Mouse (Mus musculus) lung, postnatal 36 days (tissue): ENCODE measurements around the gene Pik3ip1.
A peak's percentile ranks its signal among the peaks of the same experiment; 100 is the strongest.

ENCODE experiments used
- DNase-seq: peaks from one replicate; pipeline ENCODE4 v3.0.0; 2022; ENCODE audit warnings: mixed read lengths

The Pik3ip1 gene

DNA sequence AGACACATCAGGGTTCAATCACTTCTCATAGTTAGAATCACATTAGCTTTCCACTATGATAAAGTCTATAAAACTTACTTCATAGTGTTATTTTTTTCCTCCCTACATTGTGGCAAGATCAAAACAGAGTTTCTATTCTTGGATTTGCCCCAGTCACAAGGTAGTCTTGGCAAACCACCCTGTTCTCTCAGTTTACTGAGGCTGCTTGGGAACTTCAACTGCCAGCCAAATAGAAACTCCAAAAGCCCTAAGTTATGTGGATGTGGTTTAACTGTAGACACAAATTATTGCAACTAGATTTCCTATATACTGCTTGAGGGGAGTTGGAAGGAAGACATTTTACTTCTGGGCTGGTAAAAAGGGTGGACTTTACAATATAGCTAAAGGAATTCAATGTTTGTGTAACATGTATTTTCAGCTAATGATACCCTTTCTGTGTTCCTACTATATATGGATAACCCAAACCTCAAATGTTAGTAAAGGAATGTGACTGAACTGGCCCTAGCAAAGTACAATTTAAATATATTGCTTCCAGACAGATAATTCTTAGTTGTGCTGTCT, at the start of gene Pik3ip1:
TSS of gene Pik3ip1 (plus strand) at position 511 of the 561 bp plus-strand sequence.
- no peak for DNase-seq

DNA sequence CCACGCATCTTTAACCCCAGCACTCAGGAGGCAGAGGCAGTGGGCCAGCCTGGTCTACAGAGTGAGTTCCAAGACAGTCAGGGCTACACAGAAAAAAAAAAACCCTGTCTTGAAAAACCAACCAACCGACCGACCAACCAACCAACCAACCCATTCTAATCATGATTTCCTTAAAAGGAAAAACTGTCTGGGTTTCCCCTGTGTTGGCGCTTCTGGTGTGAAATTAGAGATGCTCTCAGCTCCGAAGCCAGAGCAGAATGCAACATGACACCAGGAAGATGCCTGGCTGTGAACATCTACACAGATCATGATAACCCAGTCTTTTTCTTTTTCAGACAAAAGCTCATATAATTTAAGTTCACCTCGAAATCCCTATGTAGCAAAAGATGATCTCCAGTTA, 47.3 kb upstream of the Pik3ip1 start:
- DNase-seq, result no peak

DNA sequence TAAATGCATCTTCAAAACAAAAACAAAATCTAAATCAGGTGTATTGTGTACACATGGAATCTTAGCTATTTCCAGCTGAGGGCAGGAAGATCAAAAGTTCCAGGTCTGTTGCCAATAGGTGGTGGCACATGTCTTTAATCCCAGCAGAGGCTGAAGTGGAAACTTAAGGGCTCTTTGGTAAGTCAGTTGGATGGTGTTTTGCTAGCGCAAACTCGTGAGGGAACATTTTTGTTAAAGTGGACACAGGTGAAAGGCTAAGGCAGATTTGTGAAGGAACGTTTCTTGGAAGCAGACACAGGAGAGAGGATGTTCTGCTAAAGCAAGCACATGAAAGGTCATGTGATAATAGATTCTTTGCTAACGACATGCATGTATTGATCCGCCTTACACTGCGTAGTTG, 46.6 kb upstream of the Pik3ip1 start:
- peak; percentile 77 for DNase-seq

DNA sequence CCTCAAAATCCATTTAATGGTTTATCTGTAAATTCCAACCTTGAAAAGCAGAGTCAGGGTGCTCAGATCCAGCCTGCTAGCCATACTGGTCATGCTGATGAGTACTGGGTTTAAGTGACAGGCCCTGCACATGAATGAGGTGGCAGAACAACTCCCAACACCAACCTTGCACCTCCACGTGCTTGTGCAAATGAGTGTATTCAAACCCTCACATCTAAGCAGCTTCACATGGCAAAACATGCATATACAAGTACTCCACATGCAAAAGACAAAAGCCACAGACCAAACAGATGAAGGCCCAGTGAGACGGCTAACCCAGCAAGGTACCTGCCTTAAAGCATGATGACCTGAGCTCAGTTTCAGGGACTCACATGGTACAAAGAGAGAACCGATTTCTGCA, 44.3 kb upstream of the Pik3ip1 start:
- DNase-seq, result no peak

DNA sequence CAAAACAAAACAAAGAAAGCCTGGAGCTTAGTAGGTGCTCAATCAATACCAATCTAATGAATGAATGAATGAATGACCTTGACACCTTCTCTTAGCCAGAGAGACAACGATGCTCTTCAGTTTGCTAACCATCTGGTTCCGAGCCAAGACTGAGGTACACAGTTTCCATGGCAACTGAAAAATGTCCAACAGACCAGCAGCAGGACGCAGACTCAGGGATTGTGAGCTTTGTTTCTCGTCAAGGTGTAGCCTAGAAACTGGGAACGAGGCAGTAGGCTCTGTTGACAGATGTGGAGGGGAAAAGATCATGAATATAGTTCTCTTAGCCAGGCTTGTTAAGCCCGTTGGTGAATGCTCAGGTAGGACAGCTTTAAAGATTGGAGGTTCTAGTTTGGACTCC, 43.1 kb upstream of the Pik3ip1 start:
- no peak for DNase-seq

DNA sequence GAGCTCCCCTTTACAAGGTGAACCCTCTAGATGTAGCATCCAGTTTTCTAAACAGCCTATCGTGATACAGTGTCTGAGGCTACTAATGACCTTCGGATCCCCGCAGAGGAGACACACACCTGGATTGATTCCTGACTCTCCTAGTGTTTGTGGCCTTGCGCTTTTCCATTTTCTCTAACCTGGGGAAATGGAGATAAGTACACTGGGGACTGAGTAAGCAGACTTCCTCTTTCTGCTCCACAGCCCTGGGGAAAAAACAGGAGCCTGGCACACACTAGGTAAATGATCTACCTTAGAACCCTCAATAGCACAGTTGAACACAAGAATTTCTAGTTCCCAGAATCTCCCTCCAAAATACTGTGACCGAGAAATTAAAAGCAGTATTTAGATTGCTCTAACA, 42.3 kb upstream of the Pik3ip1 start:
- DNase-seq, result no peak

DNA sequence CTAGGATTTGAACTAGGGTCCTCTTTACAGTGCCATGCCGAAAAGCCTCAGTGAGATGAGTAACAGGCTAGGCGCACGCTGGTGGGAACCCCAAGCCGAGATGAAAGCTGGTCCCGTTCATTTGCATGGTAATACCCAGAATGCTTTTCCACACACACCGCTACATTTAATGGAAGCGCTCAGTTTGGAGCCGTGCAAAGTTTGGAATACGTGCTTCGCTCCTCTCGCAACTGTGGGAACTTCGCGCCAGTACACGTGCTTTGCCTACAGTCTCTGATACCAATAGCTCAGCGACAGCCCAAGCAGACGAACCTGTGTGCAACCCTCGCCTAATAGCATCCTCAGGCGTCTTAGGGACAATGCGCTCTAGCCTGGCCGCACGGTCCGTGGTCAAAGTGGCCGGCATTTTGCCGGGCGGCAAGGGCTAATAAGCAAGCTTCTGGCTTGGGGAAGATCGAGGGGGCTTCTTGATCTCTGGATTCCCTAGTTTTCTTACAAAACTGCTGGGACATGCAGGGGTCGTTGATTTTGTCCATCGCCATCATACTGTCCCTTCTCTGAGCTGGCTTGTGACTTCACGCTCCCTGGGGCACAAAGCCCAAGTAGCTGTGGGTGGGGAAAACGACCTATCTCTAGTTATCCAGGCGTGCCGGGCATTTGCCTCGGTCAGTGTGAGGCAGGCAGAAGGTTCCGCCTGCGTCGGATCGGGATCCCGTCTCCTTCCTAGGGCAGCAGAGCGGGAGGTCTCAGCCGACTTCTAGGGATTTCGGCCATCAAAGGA, 41.5 kb upstream of the Pik3ip1 start, which contains the start of gene Patz1:
TSS of gene Patz1 (plus strand) at position 354 of the 781 bp plus-strand sequence.
- DNase-seq, result peak; percentile 60

DNA sequence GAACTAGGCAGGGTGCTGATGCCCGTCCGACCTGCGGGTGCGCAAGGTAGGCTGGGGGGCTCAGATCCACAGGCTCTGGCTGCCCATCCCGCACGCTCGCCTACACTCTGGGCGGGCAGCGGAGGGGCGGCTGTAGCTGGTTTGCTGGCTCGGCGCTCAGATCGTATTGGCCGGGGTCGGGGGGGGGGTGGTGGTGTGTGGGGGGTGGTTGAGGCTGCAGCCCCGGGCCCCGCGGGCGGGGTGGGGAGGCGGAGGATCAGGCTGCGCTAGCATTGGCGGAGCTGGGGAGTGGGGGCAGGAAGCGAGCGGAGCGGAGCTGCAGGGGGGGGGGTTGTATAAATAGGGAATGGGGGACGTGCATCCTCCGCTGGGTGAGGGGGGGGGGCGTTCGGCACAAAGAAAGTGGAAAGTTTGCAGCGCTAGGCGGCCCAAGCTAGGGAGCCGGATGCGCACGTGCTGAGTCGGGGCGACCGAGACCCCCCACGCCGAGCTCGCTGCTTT, 40.8 kb upstream of the Pik3ip1 start:
- DNase-seq, result peak; percentile 77

DNA sequence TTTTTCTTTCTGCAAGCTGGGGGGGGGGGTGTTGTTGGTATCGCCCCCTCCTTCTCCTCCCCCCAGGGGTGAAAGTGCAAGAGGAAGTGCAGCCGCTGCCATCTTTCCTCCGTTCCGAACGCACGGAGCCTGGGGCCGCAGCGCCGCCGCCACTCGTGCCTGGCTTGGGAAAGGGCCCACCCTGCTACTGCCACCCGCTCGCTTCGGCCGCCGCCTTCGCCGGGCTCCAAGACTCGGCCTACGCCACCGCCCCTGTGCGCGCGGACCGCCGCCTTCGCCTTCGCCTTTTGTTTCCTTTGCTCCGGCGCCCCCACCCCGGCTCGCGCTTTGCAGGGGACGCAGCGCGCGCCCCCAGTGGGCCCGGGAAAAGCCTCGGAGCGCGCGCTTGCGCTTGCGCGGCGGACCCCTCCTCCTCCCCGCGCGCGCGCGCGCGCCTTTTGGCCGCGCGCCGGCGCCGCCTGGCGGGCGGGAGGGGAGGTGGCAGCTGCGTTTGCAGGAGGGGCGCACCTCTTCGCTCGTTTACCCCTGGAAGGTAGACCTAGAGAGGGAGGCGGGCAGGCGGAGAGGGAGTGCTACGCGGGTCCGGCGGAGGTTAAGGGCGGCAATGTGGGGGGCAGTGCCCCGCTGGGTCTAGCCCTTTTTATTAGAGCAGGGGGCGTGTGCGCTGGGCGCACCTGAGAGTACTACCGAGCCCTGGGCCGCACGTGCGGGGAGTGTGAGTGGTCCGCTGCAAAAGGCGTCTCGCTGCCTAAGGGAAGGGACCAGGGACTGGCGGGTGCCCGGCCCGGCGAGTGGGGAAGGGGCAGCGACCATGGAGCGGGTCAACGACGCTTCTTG, 40.2 kb upstream of the Pik3ip1 start:
- peak; percentile 86 for DNase-seq

DNA sequence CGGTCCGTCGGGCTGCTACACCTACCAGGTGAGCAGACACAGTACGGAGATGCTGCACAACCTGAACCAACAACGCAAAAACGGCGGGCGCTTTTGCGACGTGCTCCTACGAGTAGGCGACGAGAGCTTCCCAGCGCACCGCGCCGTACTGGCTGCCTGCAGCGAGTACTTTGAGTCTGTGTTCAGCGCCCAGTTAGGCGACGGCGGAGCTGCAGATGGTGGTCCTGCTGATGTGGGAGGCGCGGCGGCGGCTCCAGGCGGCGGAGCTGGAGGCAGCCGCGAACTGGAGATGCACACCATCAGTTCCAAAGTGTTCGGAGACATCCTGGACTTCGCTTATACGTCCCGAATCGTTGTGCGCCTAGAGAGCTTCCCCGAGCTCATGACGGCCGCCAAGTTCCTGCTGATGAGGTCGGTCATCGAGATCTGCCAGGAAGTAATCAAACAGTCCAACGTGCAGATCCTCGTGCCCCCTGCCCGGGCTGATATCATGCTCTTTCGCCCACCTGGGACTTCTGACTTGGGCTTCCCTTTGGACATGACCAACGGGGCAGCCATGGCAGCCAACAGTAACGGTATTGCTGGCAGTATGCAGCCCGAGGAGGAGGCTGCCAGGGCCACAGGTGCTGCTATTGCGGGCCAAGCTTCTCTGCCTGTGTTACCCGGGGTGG, 39.4 kb upstream of the Pik3ip1 start:
- DNase-seq, result peak; percentile 47

DNA sequence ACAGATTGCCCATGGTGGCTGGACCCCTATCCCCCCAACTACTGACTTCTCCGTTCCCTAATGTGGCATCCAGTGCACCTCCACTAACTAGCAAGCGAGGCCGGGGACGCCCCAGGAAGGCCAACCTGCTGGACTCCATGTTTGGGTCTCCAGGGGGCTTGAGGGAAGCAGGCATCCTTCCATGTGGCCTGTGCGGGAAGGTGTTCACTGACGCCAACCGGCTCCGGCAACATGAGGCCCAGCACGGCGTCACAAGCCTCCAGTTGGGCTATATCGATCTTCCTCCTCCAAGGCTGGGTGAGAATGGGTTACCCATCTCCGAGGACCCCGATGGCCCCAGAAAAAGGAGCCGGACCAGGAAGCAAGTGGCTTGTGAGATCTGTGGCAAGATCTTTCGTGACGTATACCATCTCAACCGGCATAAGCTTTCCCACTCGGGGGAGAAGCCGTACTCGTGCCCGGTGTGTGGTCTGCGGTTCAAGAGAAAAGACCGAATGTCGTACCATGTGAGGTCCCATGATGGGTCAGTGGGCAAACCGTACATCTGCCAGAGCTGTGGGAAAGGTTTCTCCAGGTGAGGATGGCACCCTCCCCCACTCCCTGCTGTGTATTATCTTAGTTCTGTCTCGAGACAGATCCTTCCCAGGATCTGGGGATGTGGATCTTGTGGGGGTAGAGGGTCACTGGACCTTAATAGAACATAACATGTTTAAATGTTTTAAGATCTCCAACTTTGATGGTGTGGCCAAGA, 38.7 kb upstream of the Pik3ip1 start:
- no peak for DNase-seq

DNA sequence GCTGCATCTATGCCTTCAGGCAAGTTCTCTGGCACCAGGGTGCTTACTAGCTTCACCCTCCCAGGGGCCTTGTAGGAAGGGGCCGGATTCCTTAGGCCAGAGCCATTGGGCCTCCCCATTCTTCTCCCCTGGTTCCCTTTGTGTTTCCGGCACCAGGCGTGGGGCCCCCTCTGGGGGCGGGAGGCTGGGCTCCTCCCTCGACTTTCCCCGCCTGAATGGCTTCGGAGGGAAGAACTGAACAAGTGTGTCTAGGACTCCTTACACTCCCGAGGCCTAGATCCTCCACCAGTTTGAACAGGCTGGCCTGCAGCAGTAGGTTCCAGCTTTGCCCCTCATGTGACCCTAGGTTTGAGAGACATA, 38.2 kb upstream of the Pik3ip1 start:
- peak; percentile 56 for DNase-seq

DNA sequence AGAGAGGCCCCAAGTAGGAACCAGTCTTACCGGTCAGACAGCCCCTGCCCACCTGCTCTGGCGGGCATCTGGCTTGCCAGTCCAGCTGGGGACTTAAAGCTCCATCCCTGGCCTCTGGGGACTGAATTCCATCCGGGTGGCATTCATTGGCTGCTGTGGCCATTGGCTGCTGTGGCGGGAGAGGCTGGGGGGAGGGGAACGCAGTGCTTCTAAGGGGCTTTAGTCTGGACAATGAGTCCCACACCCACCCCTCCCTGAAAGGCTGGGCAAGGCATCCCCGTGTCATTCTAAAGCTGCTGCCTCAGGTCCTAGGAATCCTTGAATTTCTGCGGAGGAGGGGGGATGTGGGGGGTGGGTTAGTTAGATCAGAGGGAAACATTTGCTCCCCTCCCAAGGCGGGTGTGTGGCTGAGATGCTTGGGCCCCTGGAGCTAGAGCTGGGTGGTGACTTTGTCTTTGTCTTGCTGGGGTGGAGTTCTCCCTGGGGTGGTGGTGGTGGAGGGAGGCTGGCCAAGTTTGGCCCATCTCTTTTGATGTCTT, 37.4 kb upstream of the Pik3ip1 start:
- DNase-seq, result peak; percentile 46

DNA sequence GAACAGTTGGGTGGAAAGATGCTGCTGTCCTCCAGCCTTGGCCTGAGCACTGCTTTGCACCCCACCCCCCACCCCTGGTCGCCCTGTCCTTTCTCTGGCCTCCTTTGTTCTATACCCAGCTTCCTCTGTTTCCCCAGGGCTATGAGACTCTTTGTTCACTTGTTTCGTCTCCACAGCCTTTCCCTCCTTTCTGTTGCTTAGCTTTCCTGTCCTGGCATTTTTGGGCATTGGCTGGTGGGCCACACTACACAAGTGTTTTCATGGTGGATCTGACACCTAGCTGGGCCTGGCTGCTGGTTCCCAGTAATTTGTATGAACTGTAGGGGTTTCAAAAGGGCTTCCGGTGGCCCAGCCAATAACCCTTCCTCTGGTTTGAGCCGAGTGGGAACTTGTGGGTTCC, 36.8 kb upstream of the Pik3ip1 start:
- no peak for DNase-seq

DNA sequence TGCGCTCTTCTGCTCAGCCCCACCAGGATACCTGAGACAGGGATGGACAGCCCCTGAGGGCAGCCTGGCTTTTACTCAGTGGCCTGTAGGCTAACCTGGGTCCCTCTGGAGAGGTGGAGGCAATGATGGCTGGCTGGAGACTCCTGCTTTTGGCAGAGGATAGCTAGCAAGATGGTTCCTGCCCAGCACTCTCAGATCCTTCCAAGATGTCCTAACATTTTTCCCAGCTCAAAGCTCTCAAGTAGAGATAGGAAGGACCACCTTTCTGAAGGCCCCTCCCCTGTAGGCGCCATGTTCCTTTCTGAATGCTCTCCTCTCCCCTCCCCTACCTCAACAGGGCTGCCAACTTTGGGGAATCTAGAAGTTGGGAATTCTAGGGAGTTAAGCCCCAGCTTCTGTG, 35.6 kb upstream of the Pik3ip1 start:
- DNase-seq, result no peak

DNA sequence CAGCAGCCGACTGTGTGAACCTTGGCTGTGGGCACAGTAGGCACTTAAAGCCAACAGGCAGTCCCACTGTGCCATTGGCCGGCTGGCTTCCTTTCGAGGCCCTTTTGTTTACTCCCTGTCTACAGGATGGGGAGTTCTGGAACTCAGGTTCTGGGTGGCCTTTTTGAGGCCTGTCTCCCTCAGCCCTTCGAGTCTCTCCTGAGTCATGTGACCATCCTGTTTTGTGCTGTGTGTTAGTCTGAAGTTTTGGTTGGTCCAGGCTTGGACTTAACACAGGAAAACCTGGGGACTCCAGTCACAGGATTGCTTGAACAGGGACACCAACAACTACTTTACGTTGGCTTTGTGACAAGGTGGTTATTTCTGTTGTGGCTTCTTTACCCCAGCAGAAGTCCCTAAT, 34.1 kb upstream of the Pik3ip1 start:
- no peak for DNase-seq

DNA sequence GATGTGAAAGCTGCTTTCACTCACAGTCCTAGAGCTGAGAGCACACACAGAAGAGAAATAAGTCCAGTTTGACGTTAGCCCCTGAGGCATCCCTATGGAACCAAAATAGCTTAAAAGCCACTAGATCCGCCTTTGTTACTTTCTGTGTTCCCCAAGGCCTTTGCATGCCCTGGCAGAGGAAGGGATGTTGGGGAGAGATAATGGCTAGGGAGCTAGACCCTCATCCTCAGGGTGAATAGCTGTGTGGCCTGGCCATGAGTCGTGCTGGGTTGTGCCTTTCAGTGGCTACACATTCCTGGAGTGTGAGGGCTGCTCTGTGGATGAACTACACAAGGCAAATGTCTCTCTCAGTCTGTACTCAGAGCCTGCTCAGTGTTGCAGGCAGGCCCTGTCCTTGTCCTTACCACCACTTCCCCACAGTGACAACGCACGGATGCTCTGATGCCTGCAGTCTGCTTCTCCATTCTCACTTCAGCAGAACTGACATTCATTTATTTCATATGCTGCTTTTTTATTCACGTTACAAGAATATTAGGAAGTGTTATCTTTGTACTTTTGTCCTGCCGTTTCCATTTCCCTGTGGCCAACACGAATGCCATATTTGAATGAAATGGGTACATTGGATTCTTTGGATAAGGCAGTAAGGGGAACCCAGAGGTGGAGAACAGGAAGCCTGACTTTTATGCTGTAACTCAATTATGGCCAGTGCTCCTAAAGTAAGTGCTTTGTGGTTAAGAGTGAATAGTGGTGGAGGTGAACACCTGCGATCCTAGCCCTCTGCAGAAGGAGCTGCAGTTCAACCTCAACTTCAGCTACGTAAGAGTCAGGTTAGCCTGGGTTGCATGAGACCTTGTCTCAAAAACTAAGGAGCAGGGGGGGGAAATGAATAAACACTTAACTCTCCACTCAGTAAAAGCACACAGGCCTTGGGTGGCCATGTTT, 32.1 kb upstream of the Pik3ip1 start:
- DNase-seq, result no peak

DNA sequence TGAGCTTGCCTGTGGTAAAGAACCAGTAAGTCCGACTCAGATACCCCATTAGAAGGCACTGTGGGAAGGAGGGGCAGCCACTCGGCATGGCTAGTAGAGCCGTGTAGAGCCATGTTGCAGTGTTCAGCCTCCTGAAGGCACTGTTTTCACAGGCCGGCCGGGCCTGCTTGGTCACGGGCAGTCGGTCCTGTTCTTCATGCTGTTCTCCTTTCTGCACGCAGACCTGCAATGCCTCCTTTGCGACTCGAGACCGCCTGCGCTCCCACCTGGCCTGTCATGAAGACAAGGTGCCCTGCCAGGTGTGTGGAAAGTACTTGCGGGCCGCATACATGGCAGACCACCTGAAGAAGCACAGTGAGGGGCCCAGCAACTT, 31.4 kb upstream of the Pik3ip1 start:
- DNase-seq, result no peak

DNA sequence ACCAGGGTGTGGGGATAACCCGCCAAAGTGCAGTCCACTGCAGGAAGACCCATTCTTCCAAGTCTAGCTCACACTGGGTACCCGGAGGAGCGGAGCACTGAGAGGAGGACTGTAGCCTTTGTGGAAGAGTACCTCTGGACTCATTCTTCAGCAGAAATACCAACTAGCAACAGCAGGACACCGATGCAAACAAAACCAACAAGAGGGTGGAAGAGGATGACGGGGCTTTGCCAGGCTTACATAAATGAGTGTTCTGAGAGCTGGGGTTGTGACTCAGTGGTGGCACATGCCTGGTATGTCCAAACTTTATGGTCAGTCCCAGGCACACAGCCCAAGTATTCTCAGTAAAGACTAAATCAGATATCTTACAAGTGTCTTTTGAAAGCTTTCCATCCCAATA, 29.1 kb upstream of the Pik3ip1 start:
- DNase-seq, result no peak

DNA sequence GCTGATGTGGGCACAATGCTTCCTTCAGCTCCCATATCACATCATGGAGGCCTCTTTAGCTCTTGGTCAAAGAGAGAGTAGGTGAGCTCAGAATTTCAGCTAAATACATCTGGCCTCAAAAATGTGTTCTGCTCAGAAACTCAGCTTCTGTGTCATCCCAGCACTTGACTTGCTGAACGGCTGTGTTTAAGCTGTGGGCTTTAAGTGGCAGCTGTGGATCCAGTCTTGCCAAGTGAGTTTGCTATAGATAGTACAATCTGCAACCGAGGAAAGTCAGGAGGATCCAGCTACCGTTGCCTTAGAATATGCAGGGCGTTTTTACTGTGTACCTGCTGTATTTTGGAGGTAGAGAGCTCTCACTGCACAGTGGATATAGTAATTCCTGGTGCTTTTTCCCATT, 27.8 kb upstream of the Pik3ip1 start:
- DNase-seq, result no peak

DNA sequence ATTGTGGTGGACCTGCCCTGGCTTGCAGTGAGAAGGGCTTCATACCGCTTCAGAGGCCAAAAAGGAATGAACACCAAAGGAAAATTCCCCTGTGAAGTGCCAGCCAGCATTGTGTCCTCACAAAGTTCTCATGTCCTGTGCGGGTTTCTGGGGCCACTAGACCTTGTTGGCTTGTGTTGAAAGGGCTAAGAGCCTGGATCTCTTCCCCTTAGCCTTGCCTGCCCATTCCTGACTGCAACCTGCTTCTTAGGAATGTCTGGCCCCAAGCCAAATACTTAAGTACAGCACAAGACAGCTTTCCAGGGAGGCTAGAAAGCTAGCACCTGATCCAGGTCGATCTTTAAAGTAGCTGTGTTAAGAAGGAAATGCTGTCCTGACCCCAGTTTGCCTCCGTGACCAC, 27.4 kb upstream of the Pik3ip1 start:
- peak; percentile 86 for DNase-seq
